Mouse (Mus musculus) testis, adult 2 months (tissue): ENCODE data around the gene Supt4a. TPM values are rescaled to one million over a fixed set of nuclear protein-coding genes. Genes with fewer than 3 reads are reported as not detected.
A peak's percentile ranks its signal among the peaks of the same experiment; 100 is the strongest.

ENCODE experiments used
- H3K27ac ChIP-seq: fragments of 200-500 bp; 2 replicates; pipeline ENCODE4 v1.5.1; 2012; ENCODE audit warnings: low read depth, low read length; ENCODE audit not compliant: control insufficient read depth, insufficient read depth
- H3K27me3 ChIP-seq: fragments of 200-500 bp; 2 replicates; pipeline ENCODE4 v1.6.1; 2012; ENCODE audit warnings: mild to moderate bottlenecking, low read length, moderate library complexity; ENCODE audit not compliant: control insufficient read depth, insufficient read depth
- H3K36me3 ChIP-seq: fragments of 200-500 bp; 2 replicates; pipeline ENCODE4 v1.6.1; 2012; ENCODE audit warnings: mild to moderate bottlenecking, low read length; ENCODE audit not compliant: control insufficient read depth, insufficient read depth
- H3K4me1 ChIP-seq: fragments of 200-500 bp; 2 replicates; pipeline ENCODE4 v1.6.1; 2012; ENCODE audit warnings: low read length; ENCODE audit not compliant: control insufficient read depth, insufficient read depth
- H3K4me3 ChIP-seq: fragments of 200-500 bp; 2 replicates; pipeline ENCODE4 v1.5.1; 2012; ENCODE audit warnings: low read depth, mild to moderate bottlenecking, low read length, moderate library complexity, mixed read lengths; ENCODE audit not compliant: control insufficient read depth
- CTCF ChIP-seq: fragments of 200-500 bp; IDR thresholded peaks from 2 replicates; pipeline ENCODE4 v1.5.1; 2012; ENCODE audit warnings: low read depth, mild to moderate bottlenecking, inconsistent platforms, low read length, moderate library complexity; ENCODE audit not compliant: control insufficient read depth, insufficient read depth, insufficient replicate concordance
- POLR2A ChIP-seq: fragments of 200-500 bp; IDR thresholded peaks from 2 replicates; pipeline ENCODE4 v1.6.1; 2012; ENCODE audit warnings: low read depth, mild to moderate bottlenecking, inconsistent platforms, low read length, moderate library complexity; ENCODE audit not compliant: control insufficient read depth
- polyA plus RNA-seq: library from polyadenylated mRNA; depleted of rRNA; stranded (reverse); fragments of >200 nt; gene quantifications from 2 replicates; pipeline ENCODE4 v1.2.3, GENCODE M21; 2012; rRNA removed

The Supt4a gene
- 50.9 and 54.9 TPM in 2 replicates for polyA plus RNA-seq

DNA sequence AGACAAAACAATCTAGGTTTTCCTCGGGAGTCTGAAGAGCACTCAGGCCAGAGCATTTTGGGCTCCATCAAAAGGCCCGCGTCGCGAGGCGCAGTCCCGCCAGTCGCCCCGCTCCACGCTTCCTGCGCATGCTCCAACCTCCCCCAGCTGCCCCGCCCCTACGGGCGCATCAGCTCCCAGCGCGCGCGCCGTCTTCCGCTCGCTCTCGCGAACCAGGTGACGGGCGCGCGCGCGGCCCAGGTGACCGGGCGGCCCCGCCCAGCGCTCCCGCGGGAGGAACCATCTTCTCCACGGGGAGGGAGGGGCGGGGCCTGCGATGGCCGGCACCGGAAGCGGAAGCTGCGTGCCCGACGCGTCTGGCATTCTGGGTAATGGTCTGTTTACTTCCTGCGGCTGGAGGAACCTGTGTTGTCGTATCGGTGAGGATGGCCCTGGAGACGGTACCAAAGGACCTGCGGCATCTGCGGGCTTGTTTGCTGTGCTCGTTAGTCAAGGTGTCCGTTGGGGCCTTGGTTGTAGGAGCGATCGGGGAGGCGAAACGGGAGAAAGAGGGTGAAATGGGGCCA is at the start of gene Supt4a:
Supt4a (plus strand) TSS at position 378 of the 566 bp plus-strand sequence.
- Histone ChIP-seq H3K27ac (peak within 1 kb of the TSS; percentile 86), H3K36me3 (no peaks in the 10 kb centered on the region), H3K4me3 (peak within 1 kb of the TSS; percentile 96), H3K4me1 (peaks cover 2% of the 10 kb centered on the region; the same call in 1 of the 2 replicates), H3K27me3 (no peaks in the 10 kb centered on the region)
- TF ChIP-seq POLR2A = peak; percentile 93
- no peak for TF ChIP-seq CTCF

DNA sequence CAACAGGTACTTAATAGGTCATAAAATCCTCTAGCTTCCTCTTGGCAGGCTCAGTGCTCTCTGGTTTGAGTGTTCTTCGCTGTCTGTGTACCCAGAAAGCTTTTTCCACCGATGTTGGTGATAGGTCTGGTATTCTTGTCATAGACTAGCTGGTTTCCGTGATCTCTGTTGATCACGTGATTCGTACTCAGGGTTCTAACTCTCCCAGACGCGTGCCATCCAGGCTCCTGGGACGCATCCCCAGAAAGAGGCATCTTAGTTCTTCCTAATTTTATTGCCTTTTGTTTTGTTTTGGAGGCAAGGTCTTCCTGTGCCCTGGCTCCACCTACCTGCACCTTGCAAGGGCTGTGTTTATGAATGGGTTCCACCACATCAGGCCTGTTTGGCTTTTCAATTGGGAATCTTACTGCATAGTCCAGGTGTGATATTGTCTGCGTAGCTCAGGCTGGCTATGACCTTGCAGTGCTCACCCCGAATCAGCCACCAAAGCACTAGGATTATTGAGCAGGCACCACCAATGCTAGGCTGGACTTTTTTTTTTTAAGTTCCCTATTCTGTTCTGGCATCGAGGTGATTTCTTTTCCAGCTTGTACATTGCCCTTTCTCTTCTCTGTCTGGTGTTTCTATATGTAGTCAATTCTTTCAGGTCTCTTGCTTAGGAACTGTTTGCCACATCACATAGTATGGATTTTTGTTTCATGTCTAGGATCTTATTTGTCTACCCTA is 48.7 kb upstream of the Supt4a start:
- Histone ChIP-seq H3K4me1 (no peaks in the 10 kb centered on the region), H3K27me3 (no peaks in the 10 kb centered on the region), H3K4me3 (no peak overlapping the region), H3K27ac (no peak overlapping the region), H3K36me3 (no peaks in the 10 kb centered on the region)
- TF ChIP-seq POLR2A (no peak), CTCF (no peak)

DNA sequence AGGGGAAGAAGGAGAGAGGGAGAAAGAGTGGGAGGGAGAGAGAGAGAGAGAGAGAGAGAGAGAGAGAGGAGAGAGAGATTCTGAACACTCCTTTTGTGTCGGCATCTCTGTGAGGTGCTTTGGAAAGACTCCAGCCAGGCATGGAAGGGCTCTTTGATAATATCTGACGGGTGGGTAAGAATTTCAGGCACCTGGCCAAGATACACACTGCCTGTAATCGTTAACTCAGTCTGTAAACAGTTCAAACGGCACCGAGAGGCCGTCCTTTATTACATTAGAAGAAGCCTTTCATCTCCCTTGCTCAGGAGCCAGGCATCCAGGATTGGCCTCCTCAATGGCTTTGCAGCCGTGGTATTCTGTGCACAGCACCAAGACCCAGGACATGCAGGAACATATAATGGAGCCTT is 47.9 kb upstream of the Supt4a start:
- TF ChIP-seq CTCF = no peak
- Histone ChIP-seq H3K4me1 (no peaks in the 10 kb centered on the region), H3K4me3 (no peak overlapping the region), H3K27ac (no peak overlapping the region), H3K27me3 (no peaks in the 10 kb centered on the region), H3K36me3 (no peaks in the 10 kb centered on the region)

DNA sequence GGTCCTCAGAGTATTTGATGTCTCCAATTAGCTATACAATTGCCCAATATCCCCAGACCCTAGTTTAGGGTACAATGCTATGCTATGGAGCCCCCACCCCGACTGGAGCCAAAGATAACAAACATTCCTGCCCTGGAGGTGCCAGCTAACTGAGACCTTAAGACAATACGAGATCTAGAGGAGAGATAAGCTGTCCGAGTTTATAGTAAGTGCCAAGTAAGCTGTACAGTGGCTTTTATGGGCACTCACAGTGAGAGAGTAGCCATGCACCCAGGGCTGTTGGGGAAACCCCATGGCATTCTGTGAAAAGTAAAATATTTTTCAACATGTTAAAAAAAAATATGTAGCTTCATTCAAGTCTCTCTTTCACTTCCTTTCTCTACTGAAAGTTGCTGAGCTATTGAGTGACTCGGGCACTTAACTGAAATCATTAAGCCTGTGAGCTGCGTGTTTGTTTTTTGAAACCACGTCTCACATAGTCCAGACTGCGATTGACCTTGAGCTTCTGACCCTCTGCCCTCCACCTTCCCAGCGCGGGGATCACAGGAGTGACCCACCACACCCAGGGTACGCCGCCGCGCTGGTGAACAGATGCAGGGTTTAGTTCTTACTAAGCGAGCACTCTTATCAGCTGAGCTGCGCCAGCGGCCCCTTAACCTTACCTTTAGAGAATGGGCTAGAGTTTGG is 47.2 kb upstream of the Supt4a start:
- Histone ChIP-seq H3K4me3 (no peak overlapping the region), H3K36me3 (no peaks in the 10 kb centered on the region), H3K27me3 (no peaks in the 10 kb centered on the region), H3K4me1 (no peaks in the 10 kb centered on the region), H3K27ac (no peak overlapping the region)
- TF ChIP-seq POLR2A = no peak

DNA sequence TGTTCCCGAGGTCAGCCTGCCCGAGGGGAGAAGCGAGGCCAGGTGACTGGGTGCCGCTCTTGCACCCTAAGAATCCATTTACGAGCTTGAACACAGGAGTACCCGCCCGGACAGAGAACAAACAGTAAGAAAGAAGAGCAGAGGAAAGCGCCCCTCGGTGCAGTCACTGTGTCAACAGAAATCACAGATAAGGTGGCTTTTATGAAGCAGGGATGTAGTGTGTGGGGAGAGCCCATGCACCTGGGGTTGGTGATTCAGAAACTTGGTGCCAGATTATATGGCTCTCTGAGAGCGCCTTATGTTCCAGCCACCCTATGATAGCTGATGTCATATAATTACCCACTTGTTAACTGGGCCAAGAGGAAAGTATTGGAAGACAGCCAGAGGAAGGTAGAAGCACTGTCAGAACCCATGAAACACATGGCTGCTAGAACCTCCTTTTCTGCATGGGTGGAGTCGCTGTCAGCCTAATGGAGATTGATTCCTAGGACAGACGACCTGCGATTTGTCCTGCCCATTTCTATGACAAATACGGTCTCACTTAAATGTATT is 40.1 kb upstream of the Supt4a start:
- TF ChIP-seq CTCF (no peak), POLR2A (no peak)
- Histone ChIP-seq H3K36me3 (no peaks in the 10 kb centered on the region), H3K4me1 (no peaks in the 10 kb centered on the region), H3K4me3 (no peak overlapping the region), H3K27ac (no peak overlapping the region), H3K27me3 (no peaks in the 10 kb centered on the region)

DNA sequence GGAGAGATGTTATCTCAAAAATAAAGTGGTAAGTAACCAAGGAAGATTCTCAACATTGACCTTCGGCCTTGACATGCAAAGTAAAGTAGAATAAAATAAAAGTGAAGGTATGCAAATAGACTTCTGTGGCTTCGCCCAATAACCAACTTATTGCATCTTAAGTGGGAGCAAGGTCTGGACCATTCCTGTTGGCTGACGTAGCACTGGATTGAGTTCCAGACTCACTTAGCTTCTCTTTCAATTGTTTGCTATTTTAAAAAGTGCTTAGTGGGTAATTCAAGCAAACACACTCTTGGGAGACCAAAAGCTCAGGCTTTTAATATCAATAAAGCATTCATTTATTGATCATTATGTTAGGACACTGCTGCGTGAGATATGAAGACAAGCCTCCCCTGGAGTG is 39.2 kb upstream of the Supt4a start:
- Histone ChIP-seq H3K36me3 (no peaks in the 10 kb centered on the region), H3K4me3 (no peak overlapping the region), H3K4me1 (no peaks in the 10 kb centered on the region), H3K27ac (no peak overlapping the region), H3K27me3 (no peaks in the 10 kb centered on the region)
- TF ChIP-seq CTCF = no peak
- TF ChIP-seq POLR2A = no peak

DNA sequence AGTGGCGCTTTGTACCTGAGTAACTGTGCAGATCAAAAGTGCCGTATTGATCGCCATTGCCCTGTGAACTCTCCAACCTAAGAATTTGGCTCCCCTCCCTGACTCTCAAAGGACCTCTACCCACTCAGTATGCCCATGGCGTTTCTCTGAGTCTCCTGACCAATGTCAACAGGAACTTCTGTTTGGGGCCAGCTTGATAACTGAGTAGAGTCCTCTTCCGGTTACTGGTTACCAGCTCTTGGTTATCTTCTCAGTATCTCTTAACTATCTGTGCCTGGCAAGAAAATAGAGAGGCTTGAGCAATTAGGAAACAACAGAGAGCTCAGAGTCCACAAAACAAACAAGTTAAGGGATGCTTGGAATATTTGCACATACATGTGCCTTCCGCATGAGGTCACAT is 36.2 kb upstream of the Supt4a start:
- H3K4me1 ChIP-seq = no peaks in the 10 kb centered on the region
- TF ChIP-seq CTCF (no peak), POLR2A (no peak)
- H3K4me3 ChIP-seq = no peak overlapping the region
- H3K27ac ChIP-seq = no peak overlapping the region
- H3K27me3 ChIP-seq = no peaks in the 10 kb centered on the region
- no peaks in the 10 kb centered on the region for H3K36me3 ChIP-seq
